Mouse (Mus musculus) kidney, adult 9 months (tissue): Measurements from ENCODE around the gene Slc7a7.
A peak's percentile ranks its signal among the peaks of the same experiment; 100 is the strongest.

ENCODE experiments used
- DNase-seq: peaks from one replicate; pipeline ENCODE4 v3.0.0; 2022

The Slc7a7 gene

DNA sequence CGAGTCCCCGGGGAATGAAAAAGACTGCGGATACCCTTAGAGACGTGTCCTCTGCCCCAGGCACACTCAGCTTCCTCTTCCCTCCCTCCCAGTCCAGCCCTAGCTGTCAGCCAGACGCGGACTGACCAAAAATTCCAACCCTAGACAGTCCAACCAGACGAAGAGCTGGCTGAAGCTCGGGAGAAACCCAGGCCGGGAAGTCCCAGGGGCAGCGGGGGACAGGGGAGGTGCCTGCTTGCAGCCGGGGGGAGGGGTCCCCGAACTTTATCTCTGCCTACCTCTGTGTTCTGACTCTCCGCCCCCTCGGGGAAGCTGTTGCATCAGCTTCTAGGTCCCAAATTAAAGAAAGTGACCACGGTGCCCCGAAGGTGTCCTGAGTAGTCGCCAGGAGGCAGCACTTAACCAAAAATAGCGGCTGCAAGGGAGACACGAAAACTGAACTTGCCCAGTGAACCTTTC, at the start of gene Slc7a7:
Gene Slc7a7 (minus strand): TSS at position 158 of the 459 bp plus-strand sequence.
- no peak for DNase-seq

DNA sequence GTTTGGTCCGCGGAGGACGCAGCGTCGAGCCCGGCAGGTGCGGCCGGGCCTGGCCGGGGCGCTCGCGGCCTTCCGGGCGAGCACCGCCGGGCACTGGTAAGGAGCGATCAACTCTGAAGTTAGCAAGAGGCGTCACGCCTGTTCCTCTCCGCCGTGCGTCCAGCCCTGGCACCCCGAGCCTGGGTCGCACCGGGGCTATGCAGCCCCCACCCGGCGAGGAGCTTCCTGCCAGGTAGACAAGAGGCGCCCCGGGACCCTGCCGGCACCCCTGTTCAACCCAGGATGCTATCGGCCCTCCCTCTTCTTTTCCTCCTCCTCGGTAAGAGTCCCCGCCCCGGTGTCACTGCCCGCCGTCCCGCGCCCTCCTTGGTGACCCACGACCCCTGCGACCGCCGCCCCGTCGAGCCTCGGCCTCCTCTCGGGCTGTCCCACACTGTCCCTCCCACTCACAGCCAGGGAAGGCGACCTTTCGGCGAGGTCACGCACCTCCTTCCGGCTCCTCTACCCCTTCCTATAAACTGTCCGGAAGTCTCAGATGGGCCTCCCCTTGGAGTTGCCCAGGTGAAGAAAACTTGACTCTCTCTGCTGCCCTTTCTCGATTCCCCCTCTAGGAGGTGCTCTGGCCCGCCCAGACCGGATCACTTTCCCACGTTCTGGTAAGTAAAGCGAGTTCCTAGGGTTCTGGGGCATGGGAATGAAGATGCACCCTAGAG, 46.9 kb upstream of the Slc7a7 start:
- DNase-seq = peak; percentile 90

DNA sequence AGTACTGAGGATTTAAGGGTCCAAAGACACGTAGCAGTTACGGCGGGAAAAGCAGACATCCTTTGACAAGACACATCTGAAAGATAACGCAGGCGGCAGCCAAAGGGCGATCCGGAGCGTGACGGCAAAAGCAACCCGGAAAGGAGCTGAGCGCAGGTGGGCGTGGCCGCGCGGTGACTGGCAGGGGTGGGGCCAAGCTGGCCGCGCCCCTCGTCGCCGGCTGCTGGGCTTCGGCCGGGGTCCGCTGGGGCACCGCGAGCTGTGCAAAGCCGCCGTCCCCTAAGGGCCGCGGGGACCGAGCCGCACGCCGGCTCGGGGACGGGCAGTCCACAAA, 46.3 kb upstream of the Slc7a7 start, which contains the start of gene Lrp10:
Gene Lrp10 (plus strand): TSS at position 179 of the 334 bp plus-strand sequence.
- peak; percentile 90 for DNase-seq

DNA sequence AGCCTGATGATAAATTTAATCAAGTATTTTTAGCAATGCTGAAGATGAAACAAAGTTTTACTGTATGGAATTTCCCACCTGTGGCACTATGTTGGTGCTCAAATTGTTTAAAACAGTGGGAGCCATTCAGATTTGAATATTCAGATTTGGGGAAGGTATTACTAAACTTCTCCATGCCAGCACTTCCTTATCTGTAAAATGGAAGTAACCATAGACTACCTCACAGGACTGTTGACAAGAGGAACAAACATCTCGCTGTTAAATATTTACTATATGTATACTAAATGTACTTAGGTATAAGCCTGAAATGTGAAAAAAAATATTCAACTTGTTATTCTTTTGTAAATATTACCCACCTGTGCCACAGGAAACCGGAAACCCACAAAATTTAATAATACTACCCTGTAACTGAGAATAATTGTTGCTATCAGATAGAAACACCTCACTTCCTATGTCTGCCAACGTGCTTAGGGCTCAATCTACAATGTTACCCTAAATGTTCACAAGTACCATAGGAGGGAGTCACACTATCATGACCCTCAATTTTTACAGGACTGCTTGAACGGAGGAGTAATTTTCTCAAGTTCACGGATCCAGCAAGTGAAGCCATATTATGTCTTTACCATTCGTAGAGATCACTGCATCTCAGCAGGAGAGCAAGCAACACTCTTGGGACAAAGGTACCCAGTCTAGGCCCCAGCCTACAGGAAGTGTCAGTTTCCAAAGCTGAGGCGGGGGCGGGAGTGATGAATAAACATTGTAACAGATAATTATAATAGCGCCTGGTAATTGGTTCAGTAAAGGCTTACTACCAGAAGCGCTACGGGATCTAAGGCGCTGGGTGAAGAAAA, 45.8 kb upstream of the Slc7a7 start:
- DNase-seq = no peak

DNA sequence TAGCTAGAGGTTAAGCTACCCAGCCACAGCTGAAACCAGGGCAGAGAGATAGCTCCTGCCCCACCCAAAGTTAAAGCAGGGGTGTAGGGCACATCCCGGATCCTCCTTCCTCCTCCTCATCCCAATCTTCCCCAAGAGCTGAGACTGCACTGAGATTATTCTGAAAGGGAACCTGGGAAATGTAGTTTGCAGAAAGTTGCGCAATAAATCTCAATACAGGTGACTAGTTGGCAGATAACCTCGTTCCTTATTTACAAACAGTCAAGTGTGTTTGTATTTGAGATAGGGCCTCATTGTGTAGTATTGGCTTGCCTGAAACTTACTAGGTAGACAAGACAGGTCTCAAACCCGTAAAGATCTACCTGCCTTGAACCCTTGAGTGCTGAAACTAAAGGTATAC, 44.6 kb upstream of the Slc7a7 start:
- DNase-seq = no peak

DNA sequence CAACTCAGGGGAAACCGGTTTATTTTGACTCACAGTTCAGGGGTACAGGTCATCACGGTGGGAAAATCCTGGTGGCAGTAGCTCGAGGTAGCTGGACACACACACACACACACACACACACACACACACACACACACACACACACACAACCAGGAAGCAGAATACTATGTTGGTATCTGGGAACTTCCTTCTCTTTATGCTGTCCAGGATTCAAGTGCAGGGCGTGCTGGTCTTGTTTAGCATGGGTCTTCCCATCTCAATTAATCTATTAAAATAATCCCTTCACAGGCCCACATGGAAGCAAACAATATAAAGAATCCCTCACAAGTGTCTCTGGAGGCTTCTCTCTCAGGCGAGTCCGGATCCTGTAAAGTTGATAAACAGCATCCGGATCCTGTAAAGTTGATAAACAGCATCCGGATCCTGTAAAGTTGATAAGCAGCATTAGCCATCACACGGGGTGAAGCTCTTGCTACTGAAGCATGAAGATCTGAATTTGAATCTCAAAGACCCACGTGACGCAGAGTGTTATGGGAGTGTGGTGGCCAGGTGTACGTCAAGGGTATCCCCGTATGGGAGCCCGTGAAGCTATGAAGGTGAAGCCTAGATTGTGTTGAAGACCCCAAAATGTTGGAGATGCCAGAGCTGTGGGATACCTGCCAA, 40.5 kb upstream of the Slc7a7 start:
- DNase-seq = no peak

DNA sequence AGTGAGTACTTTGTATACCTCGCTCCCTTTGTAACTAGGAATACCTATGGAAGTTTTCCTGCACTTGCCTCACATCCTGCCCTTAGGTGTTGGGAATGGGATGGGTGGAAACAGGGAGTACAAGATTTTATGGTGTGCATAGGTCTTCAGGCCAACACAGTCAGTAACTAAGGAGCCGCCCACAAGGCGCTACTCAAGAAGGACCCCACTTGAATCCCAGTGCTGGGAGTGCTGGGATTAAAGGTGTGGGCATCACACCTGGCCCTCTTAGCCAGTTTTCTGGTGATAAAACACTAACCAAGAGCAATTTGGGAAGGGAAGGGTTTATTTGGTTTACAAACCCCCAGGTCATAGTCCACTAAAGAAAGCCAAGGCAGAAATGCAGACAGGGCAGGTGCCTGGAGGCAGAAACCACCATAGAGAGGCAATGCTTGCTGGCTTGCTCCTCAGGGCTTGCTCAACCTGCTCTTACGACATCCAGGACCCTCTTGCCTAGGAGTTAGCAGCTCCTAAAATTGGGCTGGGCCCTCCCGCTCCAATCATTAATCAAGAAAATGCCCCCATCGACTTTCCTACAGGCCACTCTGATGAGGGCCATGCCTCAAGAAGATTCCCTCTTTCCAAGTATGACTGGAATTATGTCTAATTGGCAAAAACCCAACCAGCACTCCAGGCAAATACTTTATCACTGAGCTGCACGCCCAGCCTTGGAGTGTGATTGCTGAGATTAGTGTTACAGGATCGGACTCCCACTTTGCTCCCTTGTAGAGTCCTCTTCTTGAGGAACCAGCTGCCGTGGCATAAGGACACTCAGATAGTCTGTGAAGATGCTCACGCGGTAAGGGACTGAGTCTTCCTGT, 37.3 kb upstream of the Slc7a7 start:
- DNase-seq = no peak

DNA sequence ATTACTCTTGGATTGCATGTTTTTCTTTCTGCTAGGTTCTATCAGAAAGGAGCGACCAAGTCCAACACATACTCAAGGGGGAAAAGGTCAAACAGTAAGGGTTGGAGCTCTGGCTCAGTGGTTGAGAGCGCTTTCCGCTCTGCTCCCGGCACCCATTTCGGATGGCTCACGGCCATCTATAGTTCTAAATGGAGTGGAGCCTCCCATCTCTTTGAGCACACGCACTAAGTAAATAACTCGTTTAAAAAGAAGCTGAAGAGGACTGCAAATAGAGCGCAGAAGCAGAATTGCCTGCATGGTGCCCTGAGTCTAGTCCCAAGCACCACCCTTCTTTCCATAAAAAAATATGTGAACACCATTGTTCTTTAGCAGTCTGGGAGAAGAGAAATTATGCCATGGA, 36.0 kb upstream of the Slc7a7 start:
- no peak for DNase-seq

DNA sequence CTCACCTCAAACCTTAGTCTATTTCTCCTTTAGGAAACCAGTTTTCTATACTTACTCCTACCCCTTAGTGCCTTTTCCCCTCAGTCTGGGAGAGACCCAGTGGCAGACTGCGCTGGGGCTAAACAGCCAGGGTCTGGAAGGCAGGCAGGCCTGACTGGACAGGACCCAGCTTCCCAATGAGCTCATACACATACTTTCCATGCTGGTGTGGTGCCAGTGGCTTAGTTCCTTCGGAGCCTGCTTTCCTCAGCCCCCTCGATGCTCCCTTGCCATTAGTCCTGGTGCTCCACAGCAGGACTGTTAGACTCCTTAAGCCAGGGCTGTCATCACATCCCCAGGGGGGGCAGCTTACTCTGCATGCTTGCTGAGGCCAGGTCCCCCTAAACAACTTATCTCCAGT, 27.9 kb upstream of the Slc7a7 start:
- DNase-seq = no peak

DNA sequence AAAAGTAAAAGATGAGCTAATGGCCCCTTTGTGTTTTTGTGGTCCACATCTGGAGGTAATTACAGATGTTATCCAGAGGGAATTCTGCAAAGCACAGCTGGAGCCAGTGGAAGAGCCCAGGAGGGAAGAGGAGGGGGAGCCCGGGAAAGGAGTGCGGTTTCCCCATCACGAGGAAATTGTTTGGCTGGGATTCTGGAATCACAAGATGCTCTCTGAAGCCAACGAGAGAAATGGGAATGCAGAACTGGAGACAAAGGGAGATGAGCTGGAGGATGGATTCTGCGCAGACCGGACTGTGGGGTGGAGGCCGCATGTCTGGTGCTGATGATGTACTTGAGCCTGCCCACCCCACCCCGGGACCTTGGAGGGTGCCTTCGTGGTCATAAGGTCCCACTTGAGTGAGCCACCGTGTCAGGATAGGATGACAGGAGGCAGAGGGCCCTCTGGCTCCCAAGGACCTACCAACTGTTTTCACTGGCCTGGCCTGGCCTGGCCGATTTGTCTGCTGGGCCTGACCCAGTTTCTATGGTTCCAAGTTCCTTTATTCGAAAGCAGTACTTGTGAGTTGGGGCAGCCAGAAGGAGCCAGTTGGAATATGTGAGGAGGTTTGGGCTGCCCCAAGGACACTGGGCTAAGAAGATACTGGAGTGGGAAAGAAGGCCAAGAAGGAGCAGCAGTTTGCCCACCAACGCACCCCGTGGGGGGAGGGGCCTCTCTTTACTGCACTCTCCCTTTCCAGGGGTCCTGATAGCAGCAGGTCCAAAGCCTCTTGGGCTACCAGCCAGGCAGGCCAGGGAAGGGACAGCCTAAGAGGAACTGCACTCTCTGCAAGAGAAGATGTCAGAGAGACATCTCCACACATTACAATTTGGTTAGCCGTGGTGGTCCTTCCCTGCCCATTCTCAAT, 26.4 kb upstream of the Slc7a7 start:
- DNase-seq = no peak

DNA sequence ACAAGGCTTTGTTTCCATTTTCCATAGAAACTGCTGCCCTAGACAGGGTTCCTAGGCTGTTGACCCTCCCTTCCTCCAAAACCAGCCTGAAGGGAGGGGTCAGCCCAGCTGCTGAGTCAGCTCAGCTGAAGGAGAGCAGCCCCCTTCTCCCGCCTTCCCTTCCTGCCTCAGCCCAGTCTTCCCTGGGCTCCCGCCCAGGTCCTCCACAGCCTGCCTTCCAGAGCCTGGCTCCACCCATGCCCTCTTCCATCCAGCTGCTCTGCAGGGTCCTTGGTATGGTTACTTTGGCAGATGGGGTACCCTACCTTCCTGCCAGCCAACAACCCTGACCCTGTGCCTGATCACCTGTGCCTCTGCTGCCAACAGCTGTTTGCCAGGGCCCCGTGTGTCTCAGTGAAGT, 25.6 kb upstream of the Slc7a7 start:
- DNase-seq = no peak

DNA sequence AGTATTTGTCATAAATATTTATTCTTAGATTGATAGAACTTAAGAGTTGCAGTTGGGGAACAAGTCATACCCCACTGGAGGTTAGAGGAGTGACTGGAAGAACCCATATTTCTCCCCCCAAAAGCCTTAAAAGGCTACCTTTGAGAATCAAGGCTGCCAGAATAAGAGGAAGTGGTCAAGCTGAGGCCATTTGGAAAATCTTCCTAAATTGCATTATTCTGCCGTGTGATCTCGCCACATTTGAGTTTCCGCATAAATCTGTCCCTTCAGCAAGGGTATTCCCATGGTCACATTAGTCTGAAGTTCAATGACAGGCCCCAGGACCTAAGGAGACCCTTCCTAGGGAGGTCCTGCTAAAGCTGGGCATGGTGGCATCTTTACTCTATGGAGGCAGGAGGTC, 25.0 kb upstream of the Slc7a7 start:
- DNase-seq = no peak

DNA sequence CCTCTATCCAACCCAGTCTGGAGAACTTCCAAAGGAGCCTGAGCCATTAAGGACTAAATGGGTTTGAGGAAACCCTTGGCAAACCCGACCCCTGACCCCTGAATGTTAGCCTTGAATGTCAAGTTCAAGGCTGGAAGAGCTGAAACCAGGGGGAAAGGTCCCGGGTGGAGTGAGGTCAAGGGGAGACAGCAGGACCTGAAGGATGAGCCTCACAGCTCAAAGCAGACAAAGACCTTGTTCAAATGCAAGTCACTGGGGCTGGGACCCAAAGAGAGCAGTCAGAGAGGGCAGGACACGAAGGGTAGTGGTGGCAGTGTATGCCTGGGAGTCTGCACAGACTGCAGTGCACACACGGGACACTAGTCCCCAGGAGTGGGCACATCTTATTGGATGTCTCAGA, 23.8 kb upstream of the Slc7a7 start:
- DNase-seq = no peak

DNA sequence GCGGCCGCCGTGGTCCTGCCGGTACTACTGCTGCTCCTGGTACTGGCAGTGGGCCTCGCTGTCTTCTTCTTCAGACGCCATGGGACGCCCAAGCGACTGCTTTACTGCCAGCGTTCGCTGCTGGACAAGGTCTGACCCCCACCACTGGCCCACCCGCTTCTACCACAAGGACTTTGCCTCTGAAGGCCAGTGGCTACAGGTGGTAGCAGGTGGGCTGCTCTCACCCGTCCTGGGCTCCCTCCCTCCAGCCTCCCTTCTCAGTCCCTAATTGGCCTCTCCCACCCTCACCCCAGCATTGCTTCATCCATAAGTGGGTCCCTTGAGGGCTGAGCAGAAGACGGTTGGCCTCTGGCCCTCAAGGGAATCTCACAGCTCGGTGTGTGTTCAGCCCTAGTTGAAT, 23.0 kb upstream of the Slc7a7 start:
- no peak for DNase-seq

DNA sequence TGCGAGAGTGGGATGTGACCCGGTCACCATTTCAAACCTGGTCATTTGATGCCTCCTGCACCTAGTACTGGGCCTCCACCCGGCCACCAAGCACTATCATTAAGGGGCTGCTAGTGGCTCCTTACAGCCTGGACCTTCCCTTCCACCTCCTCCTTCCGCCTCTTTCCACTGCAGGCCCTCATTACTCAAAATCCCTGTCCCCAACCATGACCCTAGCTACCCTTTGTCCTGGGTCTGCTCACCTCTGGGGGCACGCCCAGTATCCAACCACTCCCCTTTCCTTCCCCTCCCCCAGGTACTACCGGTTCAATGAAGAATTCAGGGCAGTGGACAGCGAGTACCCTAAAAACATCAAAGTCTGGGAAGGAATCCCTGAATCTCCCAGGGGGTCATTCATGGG, 22.0 kb upstream of the Slc7a7 start:
- DNase-seq = no peak

DNA sequence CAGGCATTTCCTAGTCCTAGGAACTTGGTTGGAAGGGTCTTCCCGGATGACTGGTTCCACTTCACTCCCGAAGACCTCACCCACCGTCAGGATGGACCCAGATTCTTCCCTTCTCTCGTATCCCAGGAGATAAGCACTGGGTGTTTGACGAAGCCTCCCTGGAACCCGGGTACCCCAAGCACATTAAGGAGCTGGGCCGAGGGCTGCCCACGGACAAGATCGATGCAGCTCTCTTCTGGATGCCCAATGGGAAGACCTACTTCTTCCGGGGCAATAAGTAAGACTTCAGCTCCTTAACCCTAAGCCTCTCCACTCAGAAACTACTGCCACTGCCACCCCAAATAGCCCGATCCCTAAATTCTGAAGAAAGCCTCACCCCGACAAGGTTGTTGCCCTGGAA, 21.6 kb upstream of the Slc7a7 start:
- no peak for DNase-seq

DNA sequence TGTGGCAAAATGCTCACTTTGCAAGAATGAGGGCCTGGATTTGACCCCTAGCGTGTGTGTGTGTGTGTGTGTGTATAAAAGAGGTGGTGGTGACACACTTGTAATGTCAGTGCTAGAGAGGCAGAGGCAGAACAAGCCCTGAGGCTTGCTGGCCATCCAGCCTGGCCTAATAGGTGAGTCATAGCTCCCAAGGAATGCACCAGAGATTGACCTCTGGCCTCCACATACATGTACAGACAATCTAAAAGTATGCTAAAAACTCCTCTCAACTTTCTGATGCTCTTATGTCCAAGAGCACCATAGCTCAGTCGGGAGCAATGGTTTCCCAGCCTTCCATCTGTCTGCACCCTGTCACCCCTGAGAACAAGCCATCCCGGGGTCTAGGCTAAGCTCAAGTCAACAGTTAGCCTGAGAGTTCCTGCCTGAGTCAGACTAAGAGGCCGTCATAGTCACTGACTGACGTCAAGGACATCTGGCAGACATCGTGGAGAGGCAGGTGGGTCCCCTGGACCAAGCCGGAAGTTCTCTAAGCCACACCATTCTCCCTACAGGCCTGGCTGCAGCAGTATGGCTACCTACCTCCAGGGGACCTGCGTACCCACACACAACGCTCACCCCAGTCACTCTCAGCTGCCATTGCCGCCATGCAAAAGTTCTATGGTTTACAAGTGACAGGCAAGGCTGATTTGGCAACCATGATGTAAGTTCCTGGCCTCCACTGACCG, 17.8 kb upstream of the Slc7a7 start:
- DNase-seq = no peak

DNA sequence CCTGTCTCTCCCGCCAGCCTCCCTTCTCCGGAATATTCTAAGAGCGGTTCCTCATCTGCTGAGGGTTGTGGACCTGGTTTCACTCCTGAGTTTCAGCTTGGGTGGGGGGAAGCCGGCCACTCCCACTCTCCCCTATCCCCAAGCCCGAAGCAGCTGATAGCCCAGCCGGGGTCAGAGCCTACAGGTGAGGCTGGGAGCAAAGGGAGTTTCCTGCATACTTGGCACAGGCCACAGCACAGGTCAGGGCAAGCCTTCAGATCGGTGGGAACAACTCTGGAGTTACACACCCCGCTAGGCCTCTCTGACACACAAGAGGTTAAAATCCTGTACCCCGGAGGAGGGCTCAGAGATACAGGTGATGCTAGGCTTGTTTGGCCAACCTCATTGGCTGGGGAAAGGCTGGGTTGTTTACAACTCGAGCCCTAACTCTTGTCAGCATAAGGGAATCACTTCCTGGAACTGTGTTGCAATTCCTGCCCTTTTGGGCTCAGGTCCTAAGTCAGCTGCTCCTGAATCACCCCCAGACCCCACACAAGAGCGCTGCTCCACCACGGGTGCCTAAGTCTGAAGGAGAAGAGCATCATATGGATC, 16.5 kb upstream of the Slc7a7 start:
- DNase-seq = no peak

DNA sequence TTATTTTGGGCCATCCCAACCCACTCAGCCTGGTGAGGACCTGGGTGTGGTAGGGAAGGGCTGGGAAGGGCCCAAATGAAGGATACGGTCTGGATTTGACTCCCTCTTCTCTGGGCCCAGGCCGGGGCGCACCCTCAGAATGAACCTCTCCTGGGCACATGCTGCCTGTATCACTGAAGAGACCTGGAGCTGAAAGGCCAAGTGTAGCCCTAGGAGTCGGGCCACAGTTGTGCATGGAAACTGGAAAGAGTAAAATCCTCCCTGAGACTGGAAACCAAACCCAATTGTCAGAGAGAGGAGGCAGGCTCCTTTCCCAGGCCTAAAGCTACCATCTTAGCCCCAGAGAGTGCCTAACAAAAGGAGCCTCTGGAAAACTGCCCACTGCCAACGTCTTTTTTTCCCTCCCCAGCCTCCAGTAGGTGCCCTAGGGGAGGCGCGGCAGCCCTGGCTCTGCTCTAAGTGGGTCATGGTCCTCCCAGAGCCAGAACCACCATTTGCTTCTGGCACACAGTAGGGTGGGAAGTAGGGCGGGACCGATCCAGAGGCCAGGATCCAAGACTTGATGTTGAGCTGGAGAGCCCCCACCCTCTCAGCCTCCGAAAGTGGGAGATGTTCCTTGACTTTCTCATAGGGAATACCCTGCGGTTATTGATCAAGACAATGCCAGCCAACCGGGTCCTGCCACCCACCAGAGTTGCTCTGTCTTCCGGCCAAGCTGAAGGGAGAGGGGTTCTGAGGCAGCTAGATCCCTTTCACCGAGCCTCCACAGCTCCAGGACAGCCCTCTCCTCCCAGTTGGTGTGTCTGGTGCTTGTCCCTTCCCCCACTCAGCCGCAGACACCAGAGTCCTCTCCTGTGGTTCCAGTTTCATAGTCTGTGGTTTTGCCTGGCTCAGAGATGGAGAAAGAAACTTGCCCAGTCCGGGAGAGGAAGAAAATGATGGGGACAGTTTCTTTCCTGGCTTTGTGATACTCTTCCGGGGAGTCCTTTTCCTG, 15.6 kb upstream of the Slc7a7 start:
- no peak for DNase-seq
